Mouse (Mus musculus): ENCODE results near the gene Cyp2ab1.

GRCm38 (mm10) chr16:20323907-20324306 is 1.3 kb downstream of the Cyp2ab1 start:
- TF ChIP-seq CTCF (IDR thresholded peaks at IDR 0.05; ENCODE audit: control insufficient read depth, insufficient read depth, insufficient read length) (no peak), MYOG (IDR thresholded peaks at IDR 0.05; ENCODE audit: control insufficient read depth, extremely low read depth, insufficient read length) (no peak), USF1 (IDR thresholded peaks at IDR 0.05; ENCODE audit: low read depth) (no peak), MYOD1 (IDR thresholded peaks at IDR 0.05; ENCODE audit: control insufficient read depth, insufficient read length, low read depth) (no peak), FOSL1 (IDR thresholded peaks at IDR 0.05; ENCODE audit: insufficient read depth, low read length, poor library complexity, severe bottlenecking) (no peak), CEBPB (IDR thresholded peaks at IDR 0.05; ENCODE audit: low read depth) (no peak), MAX (IDR thresholded peaks at IDR 0.05) (no peak)
